Mouse (Mus musculus): Measurements from ENCODE around the gene Mmd. TPM values are rescaled to one million over a fixed set of nuclear protein-coding genes. Genes with fewer than 3 reads are reported as not detected.

The Mmd gene
- total and polyA plus RNA-seq, 3 experiments: 2.0 to 10.7 (median 6.1) TPM

GRCm38 (mm10) chr11:90259826-90260225, 10.6 kb downstream of the Mmd start:
- TF ChIP-seq GATA2 (IDR thresholded peaks at IDR 0.05; ENCODE audit: borderline replicate concordance, low read depth, low read length) (no peak), CTCF (IDR thresholded peaks at IDR 0.05; ENCODE audit: low read depth, low read length) (no peak), GATA1 (IDR thresholded peaks at IDR 0.05; ENCODE audit: borderline replicate concordance, low read length) (no peak), POLR2AphosphoS5 (IDR thresholded peaks at IDR 0.05; ENCODE audit: insufficient replicate concordance, low read depth, low read length) (no peak), TAL1 (conservative IDR thresholded peaks at IDR 0.05; ENCODE audit: low read depth, low read length) (no peak)
- peaks cover 7% of the 10 kb centered on the region for H3K9me3 ChIP-seq (replicated peaks)
- H3K36me3 ChIP-seq (replicated peaks): peaks cover 34% of the 10 kb centered on the region
- H3K4me1 ChIP-seq (ENCODE audit: insufficient read depth, low read depth, low read length): no peaks in the 10 kb centered on the region
- H3K4me3 ChIP-seq (ENCODE audit: low read depth, low read length): no peak overlapping the region
- ATAC-seq (ENCODE audit: extremely low read depth, insufficient number of reproducible peaks, low FRiP score, poor library complexity, severe bottlenecking) (no peak), DNase-seq (ENCODE audit: low spot score) (no peak)
- no peaks in the 10 kb centered on the region for H3K27me3 ChIP-seq (ENCODE audit: insufficient read depth, low read length)

DNA sequence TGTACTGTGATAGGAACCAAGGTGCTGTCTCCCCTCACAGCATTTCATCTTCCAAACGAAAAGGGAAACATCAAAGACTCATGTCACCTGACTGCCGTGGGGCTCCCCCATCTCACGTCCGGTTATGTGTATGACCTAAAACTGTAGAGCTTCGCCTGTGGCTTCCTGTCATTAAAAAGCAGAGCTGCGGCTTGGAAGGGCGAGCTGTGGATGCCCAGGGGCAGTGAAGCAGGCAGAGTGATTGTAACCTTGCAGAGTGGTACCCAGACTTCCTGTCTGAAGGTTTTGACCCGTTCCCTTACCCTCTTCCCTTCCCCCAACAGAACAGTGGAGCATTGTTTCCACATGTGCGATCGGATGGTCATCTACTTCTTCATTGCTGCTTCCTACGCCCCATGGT, 14.9 kb downstream of the Mmd start:
- no peak overlapping the region for H3K4me3 ChIP-seq (ENCODE audit: low read depth, low read length)
- no peaks in the 10 kb centered on the region for H3K27me3 ChIP-seq (ENCODE audit: insufficient read depth, low read length)
- peaks cover 28% of the 10 kb centered on the region for H3K36me3 ChIP-seq (replicated peaks)
- TF ChIP-seq CTCF (IDR thresholded peaks at IDR 0.05; ENCODE audit: low read depth, low read length) (no peak), TAL1 (conservative IDR thresholded peaks at IDR 0.05; ENCODE audit: low read depth, low read length) (no peak), POLR2AphosphoS5 (IDR thresholded peaks at IDR 0.05; ENCODE audit: insufficient replicate concordance, low read depth, low read length) (no peak), GATA1 (IDR thresholded peaks at IDR 0.05; ENCODE audit: borderline replicate concordance, low read length) (no peak), GATA2 (IDR thresholded peaks at IDR 0.05; ENCODE audit: borderline replicate concordance, low read depth, low read length) (no peak)
- H3K9me3 ChIP-seq (replicated peaks): peaks cover 7% of the 10 kb centered on the region
- DNase-seq (ENCODE audit: low spot score) (no peak), ATAC-seq (ENCODE audit: extremely low read depth, insufficient number of reproducible peaks, low FRiP score, poor library complexity, severe bottlenecking) (no peak)
- H3K4me1 ChIP-seq (ENCODE audit: insufficient read depth, low read depth, low read length): no peaks in the 10 kb centered on the region

GRCm38 (mm10) chr11:90265581-90265980, 16.3 kb downstream of the Mmd start:
- ATAC-seq (ENCODE audit: extremely low read depth, insufficient number of reproducible peaks, low FRiP score, poor library complexity, severe bottlenecking): no peak
- Histone ChIP-seq H3K27me3 (ENCODE audit: insufficient read depth, low read length) (no peaks in the 10 kb centered on the region), H3K4me3 (ENCODE audit: low read depth, low read length) (no peak overlapping the region), H3K9me3 (replicated peaks) (peaks cover 7% of the 10 kb centered on the region), H3K4me1 (ENCODE audit: insufficient read depth, low read depth, low read length) (no peaks in the 10 kb centered on the region), H3K36me3 (replicated peaks) (peaks cover 23% of the 10 kb centered on the region)
- TF ChIP-seq GATA2 (IDR thresholded peaks at IDR 0.05; ENCODE audit: borderline replicate concordance, low read depth, low read length) (no peak), GATA1 (IDR thresholded peaks at IDR 0.05; ENCODE audit: borderline replicate concordance, low read length) (no peak), POLR2AphosphoS5 (IDR thresholded peaks at IDR 0.05; ENCODE audit: insufficient replicate concordance, low read depth, low read length) (no peak), CTCF (IDR thresholded peaks at IDR 0.05; ENCODE audit: low read depth, low read length) (no peak), TAL1 (conservative IDR thresholded peaks at IDR 0.05; ENCODE audit: low read depth, low read length) (no peak)
- no peak for DNase-seq (ENCODE audit: low spot score)

DNA sequence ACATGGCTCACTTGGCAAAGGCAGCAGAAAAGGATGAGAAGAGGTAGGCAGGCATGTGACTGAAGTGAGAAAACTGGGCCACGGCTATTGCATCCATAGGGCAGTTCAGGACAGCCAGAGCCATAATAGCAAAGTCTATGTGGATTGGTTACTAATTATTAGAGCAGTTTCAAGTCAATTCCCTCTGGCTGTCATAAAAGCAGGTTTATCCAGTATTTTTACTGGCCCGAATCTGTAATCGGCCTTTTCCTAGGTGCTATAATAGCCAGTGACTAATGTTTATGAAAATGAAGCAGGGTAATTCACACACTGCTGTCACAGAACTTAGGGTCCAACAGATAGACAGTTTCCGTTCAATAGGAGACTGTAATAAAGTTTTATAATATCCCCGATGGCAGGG, 19.7 kb downstream of the Mmd start:
- peaks cover 7% of the 10 kb centered on the region for H3K9me3 ChIP-seq (replicated peaks)
- H3K27me3 ChIP-seq (ENCODE audit: insufficient read depth, low read length): no peaks in the 10 kb centered on the region
- TF ChIP-seq POLR2AphosphoS5 (IDR thresholded peaks at IDR 0.05; ENCODE audit: insufficient replicate concordance, low read depth, low read length) (no peak), TAL1 (conservative IDR thresholded peaks at IDR 0.05; ENCODE audit: low read depth, low read length) (no peak), GATA1 (IDR thresholded peaks at IDR 0.05; ENCODE audit: borderline replicate concordance, low read length) (no peak)
- no peak overlapping the region for H3K4me3 ChIP-seq (ENCODE audit: low read depth, low read length)
- DNase-seq (ENCODE audit: low spot score): no peak
- peaks cover 7% of the 10 kb centered on the region for H3K36me3 ChIP-seq (replicated peaks)
- no peaks in the 10 kb centered on the region for H3K4me1 ChIP-seq (ENCODE audit: insufficient read depth, low read depth, low read length)
- no peak for ATAC-seq (ENCODE audit: extremely low read depth, insufficient number of reproducible peaks, low FRiP score, poor library complexity, severe bottlenecking)

DNA sequence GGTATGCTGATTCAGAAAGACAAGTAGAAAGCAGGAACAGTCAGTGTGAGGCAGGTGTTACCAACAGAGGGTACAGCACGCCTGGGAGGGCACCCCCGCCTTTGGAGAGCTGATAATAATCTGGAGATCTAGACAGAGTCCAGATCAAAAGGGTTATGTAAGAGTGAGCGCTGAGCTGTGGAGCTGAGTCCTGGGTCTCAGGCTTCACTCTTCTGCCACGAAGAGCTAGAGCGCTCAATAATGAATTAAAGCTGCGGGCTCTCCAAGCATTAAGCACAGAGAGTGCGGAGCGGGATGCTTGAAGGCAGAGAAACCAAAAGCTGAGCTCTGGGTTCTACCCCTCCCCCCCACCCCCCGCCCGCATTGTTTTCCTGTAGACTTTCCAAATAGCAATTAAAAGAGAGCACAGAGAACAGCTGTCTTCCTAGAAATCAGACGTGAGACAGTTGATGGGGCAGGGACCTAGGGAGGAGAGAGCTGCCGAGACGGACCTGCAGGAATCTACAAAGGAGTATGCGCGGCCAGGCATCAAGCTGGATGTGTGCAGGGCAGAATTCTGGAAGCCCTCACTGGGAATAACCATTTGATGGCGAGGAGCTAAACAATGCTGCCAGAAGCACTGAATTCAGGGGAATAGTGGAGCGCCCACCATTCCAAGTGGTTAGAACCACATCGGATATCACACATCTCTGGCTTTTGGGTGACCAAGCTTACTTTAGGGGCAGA, 20.3 kb downstream of the Mmd start:
- H3K36me3 ChIP-seq (replicated peaks): peaks cover 2% of the 10 kb centered on the region
- TF ChIP-seq GATA1 (IDR thresholded peaks at IDR 0.05; ENCODE audit: borderline replicate concordance, low read length) (no peak), POLR2AphosphoS5 (IDR thresholded peaks at IDR 0.05; ENCODE audit: insufficient replicate concordance, low read depth, low read length) (no peak), GATA2 (IDR thresholded peaks at IDR 0.05; ENCODE audit: borderline replicate concordance, low read depth, low read length) (no peak), CTCF (IDR thresholded peaks at IDR 0.05; ENCODE audit: low read depth, low read length) (no peak), TAL1 (conservative IDR thresholded peaks at IDR 0.05; ENCODE audit: low read depth, low read length) (no peak)

DNA sequence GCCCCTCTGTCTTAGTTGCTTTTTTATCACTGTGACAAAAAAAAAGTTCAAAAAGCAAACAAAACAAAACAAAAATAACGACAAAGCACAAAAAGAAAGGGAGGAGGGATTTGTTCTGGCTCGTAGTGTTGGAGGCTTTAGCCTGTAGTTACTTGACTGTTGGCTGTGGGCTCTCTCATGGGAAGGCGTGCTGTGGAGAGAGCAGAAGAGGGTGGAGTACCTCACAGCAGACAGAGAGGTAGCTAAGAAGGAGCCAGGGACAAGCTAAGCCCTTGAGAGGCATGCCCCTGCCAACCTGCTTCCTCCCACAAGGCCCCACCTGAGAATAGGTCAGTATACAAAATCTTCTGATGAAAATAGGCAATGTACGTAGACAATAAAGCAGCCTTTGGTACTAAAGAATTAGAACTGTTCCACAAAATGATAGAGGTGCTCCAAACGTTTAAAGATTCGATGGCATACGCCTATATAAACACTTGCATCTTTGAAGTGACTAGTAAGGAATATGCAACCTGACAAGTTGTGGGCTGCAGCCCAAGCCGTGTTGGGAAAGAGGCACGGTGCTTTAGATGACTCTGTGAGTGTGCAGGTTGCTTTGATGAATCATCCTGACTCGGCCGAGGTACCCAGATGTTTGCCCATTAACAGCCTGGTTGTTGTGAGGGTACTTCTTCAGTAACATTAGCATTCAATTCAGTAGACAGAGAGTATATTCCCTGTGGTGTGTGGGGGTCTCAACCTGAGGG, 21.0 kb downstream of the Mmd start:
- no peak for TF ChIP-seq CTCF (IDR thresholded peaks at IDR 0.05; ENCODE audit: low read depth, low read length)
- no peak for TF ChIP-seq TAL1 (conservative IDR thresholded peaks at IDR 0.05; ENCODE audit: low read depth, low read length)
- TF ChIP-seq GATA2 (IDR thresholded peaks at IDR 0.05; ENCODE audit: borderline replicate concordance, low read depth, low read length): no peak
- no peak for TF ChIP-seq GATA1 (IDR thresholded peaks at IDR 0.05; ENCODE audit: borderline replicate concordance, low read length)
- TF ChIP-seq POLR2AphosphoS5 (IDR thresholded peaks at IDR 0.05; ENCODE audit: insufficient replicate concordance, low read depth, low read length): no peak
- H3K4me1 ChIP-seq (ENCODE audit: insufficient read depth, low read depth, low read length): no peaks in the 10 kb centered on the region
- ATAC-seq (ENCODE audit: extremely low read depth, insufficient number of reproducible peaks, low FRiP score, poor library complexity, severe bottlenecking) (no peak), DNase-seq (ENCODE audit: low spot score) (no peak)
- peaks cover 2% of the 10 kb centered on the region for H3K36me3 ChIP-seq (replicated peaks)
- no peak overlapping the region for H3K4me3 ChIP-seq (ENCODE audit: low read depth, low read length)
- H3K27me3 ChIP-seq (ENCODE audit: insufficient read depth, low read length): no peaks in the 10 kb centered on the region
- H3K9me3 ChIP-seq (replicated peaks): 0 out of 2 replicates have a peak, but pooled peaks cover 2% of the 10 kb centered on the region

More for the DNA sequence above, 20.3 kb downstream of the Mmd start:
- H3K9me3 ChIP-seq (replicated peaks): 0 out of 2 replicates have a peak, but pooled peaks cover 2% of the 10 kb centered on the region
- H3K4me3 ChIP-seq (ENCODE audit: low read depth, low read length): no peak overlapping the region
- no peak for DNase-seq (ENCODE audit: low spot score)
- no peak for ATAC-seq (ENCODE audit: extremely low read depth, insufficient number of reproducible peaks, low FRiP score, poor library complexity, severe bottlenecking)
- no peaks in the 10 kb centered on the region for H3K27me3 ChIP-seq (ENCODE audit: insufficient read depth, low read length)
- H3K4me1 ChIP-seq (ENCODE audit: insufficient read depth, low read depth, low read length): no peaks in the 10 kb centered on the region

Data from G1E (cell line).